8 mouse cellular contexts compared by ENCODE assay signal in the genomic region with DNA sequence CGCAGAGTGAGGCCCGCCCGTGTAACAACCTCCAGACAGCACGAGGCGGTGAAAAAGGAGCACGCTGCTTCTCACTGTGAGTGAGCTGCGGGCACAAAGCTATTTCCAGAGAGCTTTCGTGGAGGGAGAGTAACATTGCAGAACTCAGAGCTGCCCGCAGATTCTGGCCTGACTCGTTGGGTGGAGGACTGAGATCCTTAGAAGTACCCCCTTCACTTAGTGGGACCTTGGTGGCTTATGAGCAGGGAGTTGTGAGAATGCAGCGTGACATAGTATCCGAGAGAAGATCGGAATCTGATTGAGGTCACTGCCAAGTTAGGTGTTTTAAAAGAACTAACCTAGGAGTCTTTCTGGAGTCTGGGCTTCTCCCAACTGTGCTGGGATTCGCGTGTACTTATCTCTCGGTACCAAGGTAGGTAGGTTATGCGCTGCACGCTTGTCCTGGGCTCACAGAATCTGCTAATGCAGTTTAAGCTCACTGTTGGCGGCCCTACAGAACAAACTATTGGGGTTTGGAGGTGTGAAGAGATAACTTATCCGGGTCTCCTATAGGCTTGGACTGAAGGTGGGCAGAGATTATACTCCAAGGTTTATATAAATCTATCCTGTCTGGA. TPM values are rescaled to one million over a fixed set of nuclear protein-coding genes. Genes with fewer than 3 reads are reported as not detected.
DNase-seq lines count a peak whose midpoint lies in the region; ATAC-seq and TF ChIP-seq lines count a peak whose summit lies in the region.

No protein-coding gene starts in this region.

- H3K4me3 ChIP-seq in cerebellum, adult 2 months (replicated peaks; ENCODE audit: insufficient read depth, low read depth, low read length), result peak overlapping the region; percentile 95
- peak overlapping the region; percentile 59 for H3K4me3 ChIP-seq in intestine, postnatal 0 days (ENCODE audit: low read depth, low read length)
- peak overlapping the region; percentile 93 for H3K4me3 ChIP-seq in midbrain, embryonic 15.5 days

- peaks cover 4% of the 10 kb centered on the region for H3K36me3 ChIP-seq in intestine, postnatal 0 days (ENCODE audit: control insufficient read depth, insufficient read depth)
- peaks cover 2% of the 10 kb centered on the region; the same call in 1 of the 2 replicates for H3K36me3 ChIP-seq in midbrain, embryonic 15.5 days (replicated peaks)

- no peak for TF ChIP-seq POLR2A in cerebellum, adult 2 months (IDR thresholded peaks at IDR 0.05; ENCODE audit: borderline replicate concordance, insufficient read depth, low read length)

- peak; percentile 15 for ATAC-seq in intestine, postnatal 0 days
- peak; percentile 75 for ATAC-seq in midbrain, embryonic 15.5 days (replicated peaks)

- no peak for TF ChIP-seq CTCF in cerebellum, adult 2 months (IDR thresholded peaks at IDR 0.05; ENCODE audit: borderline replicate concordance, insufficient read depth, low read depth, low read length)
- no peak for TF ChIP-seq CTCF in intestine, postnatal 0 days (IDR thresholded peaks at IDR 0.05; ENCODE audit: low read depth)

- no peaks in the 10 kb centered on the region for H3K9me3 ChIP-seq in intestine, postnatal 0 days (ENCODE audit: control insufficient read depth)
- no peaks in the 10 kb centered on the region for H3K9me3 ChIP-seq in midbrain, embryonic 15.5 days

- H3K27ac ChIP-seq in cerebellum, adult 2 months (ENCODE audit: insufficient read depth, low read length), result peak overlapping the region; percentile 24; the same call in 1 of the 2 replicates
- H3K27ac ChIP-seq in intestine, postnatal 0 days (ENCODE audit: low read depth, low read length), result peak overlapping the region; percentile 55
- H3K27ac ChIP-seq in midbrain, embryonic 15.5 days, result peak overlapping the region; percentile 77

- peak overlapping the region; percentile 77 for H3K4me2 ChIP-seq in intestine, postnatal 0 days (replicated peaks; ENCODE audit: low read depth)
- H3K4me2 ChIP-seq in midbrain, embryonic 15.5 days, result peak overlapping the region; percentile 92

- no peaks in the 10 kb centered on the region; the same call in none of the 2 replicates for H3K4me1 ChIP-seq in cerebellum, adult 2 months (ENCODE audit: control insufficient read depth, insufficient read depth, low read length)
- H3K4me1 ChIP-seq in intestine, postnatal 0 days (replicated peaks; ENCODE audit: control insufficient read depth, insufficient read depth, low read length), result no peaks in the 10 kb centered on the region
- peaks cover 24% of the 10 kb centered on the region for H3K4me1 ChIP-seq in midbrain, embryonic 15.5 days

- H3K9ac ChIP-seq in intestine, postnatal 0 days (ENCODE audit: low read depth, low read length), result peak overlapping the region; percentile 54
- H3K9ac ChIP-seq in midbrain, embryonic 15.5 days, result peak overlapping the region; percentile 86

- DNase-seq in cerebellum, adult 2 months, result no peak
- DNase-seq in cerebellum, postnatal 4 days (ENCODE audit: low spot score in 2 of 2), result no peak
- DNase-seq in thymus, postnatal 14 days, result peak; percentile 10
- DNase-seq in thymus, postnatal 0 days (ENCODE audit: low spot score), result no peak
- DNase-seq in ovary, postnatal 14 days (ENCODE audit: low spot score), result no peak
- DNase-seq in layer of hippocampus, adult 9-11 months, result no peak

- under 1% methylated on average over 20 of the region's 20 CpGs for WGBS in cerebellum, adult 2 months
- under 1% methylated on average over 20 of the region's 20 CpGs for WGBS in intestine, postnatal 0 days
- WGBS in midbrain, embryonic 15.5 days, result under 1% methylated on average over 20 of the region's 20 CpGs

- no peaks in the 10 kb centered on the region for H3K27me3 ChIP-seq in cerebellum, adult 2 months (ENCODE audit: control insufficient read depth, insufficient read depth, low read length)
- H3K27me3 ChIP-seq in intestine, postnatal 0 days (replicated peaks; ENCODE audit: control insufficient read depth, insufficient read depth, low read length), result no peaks in the 10 kb centered on the region
- no peaks in the 10 kb centered on the region for H3K27me3 ChIP-seq in midbrain, embryonic 15.5 days (replicated peaks)

RNA-seq across cellular contexts. Expression of a gene that starts 0.4 kb away (rescaled TPM):
- polyA plus RNA-seq in cerebellum, adult 2 months (2012; rRNA removed), result 45.5 and 46.4 TPM in 2 replicates
- polyA plus RNA-seq in thymus, postnatal 0 days (2015; fragmentation: Nextera tagmentation; extraction: Ambion mirVana), result 32.1 and 37.2 TPM in 2 replicates
- polyA plus RNA-seq in intestine, postnatal 0 days (2015; fragmentation: Nextera tagmentation; extraction: Ambion mirVana), result 13.7 and 16.1 TPM in 2 replicates
- polyA plus RNA-seq in midbrain, embryonic 15.5 days (2015; fragmentation: Nextera tagmentation; extraction: Ambion mirVana), result 50.0 and 50.4 TPM in 2 replicates

RNA-seq across cellular contexts. Expression of a gene that starts 29.5 kb away (rescaled TPM):
- 10.1 and 10.7 TPM in 2 replicates for polyA plus RNA-seq in cerebellum, adult 2 months (2012; rRNA removed)
- polyA plus RNA-seq in thymus, postnatal 0 days (2015; fragmentation: Nextera tagmentation; extraction: Ambion mirVana), result 28.6 and 29.6 TPM in 2 replicates
- 9.7 and 12.7 TPM in 2 replicates for polyA plus RNA-seq in intestine, postnatal 0 days (2015; fragmentation: Nextera tagmentation; extraction: Ambion mirVana)
- 16.1 and 19.9 TPM in 2 replicates for polyA plus RNA-seq in midbrain, embryonic 15.5 days (2015; fragmentation: Nextera tagmentation; extraction: Ambion mirVana)

RNA-seq across cellular contexts. Expression of a gene that starts 29.8 kb away (rescaled TPM):
- 0.98 and 1.2 TPM in 2 replicates for polyA plus RNA-seq in cerebellum, adult 2 months (2012; rRNA removed)
- 38.7 and 41.2 TPM in 2 replicates for polyA plus RNA-seq in thymus, postnatal 0 days (2015; fragmentation: Nextera tagmentation; extraction: Ambion mirVana)
- 10.4 and 12.1 TPM in 2 replicates for polyA plus RNA-seq in intestine, postnatal 0 days (2015; fragmentation: Nextera tagmentation; extraction: Ambion mirVana)
- 5.7 and 6.2 TPM in 2 replicates for polyA plus RNA-seq in midbrain, embryonic 15.5 days (2015; fragmentation: Nextera tagmentation; extraction: Ambion mirVana)

Comparison
In these comparisons a context has a peak if more than half of its experiments do, and no peak if none do; other contexts are left out.
1. H3K27ac ChIP-seq: peak in every context shown above with its lines; median percentile 77 in midbrain, embryonic 15.5 days; 55 in intestine, postnatal 0 days; 24 in cerebellum, adult 2 months.